Mouse (Mus musculus) cerebellum, adult 2 months (tissue): ENCODE results near the gene Ccdc13. TPM values are rescaled to one million over a fixed set of nuclear protein-coding genes. Genes with fewer than 3 reads are reported as not detected.
A peak's percentile ranks its signal among the peaks of the same experiment; 100 is the strongest.

Experiments
- DNase-seq, 2 experiments: peaks; one replicate each; pipeline ENCODE4 v3.0.0; 2021
- H3K27ac ChIP-seq: fragments of 200-500 bp; 2 replicates; pipeline ENCODE4 v1.5.1; 2012; ENCODE audit warnings: low read length, control low read depth, inconsistent platforms; ENCODE audit not compliant: insufficient read depth
- H3K27me3 ChIP-seq: fragments of 200-500 bp; 2 replicates; pipeline ENCODE4 v1.6.1; 2012; ENCODE audit warnings: inconsistent platforms, mild to moderate bottlenecking, low read length, moderate library complexity; ENCODE audit not compliant: control insufficient read depth, insufficient read depth
- H3K4me1 ChIP-seq: fragments of 200-500 bp; 2 replicates; pipeline ENCODE4 v1.6.1; 2011; ENCODE audit warnings: low read length; ENCODE audit not compliant: control insufficient read depth, insufficient read depth
- H3K4me3 ChIP-seq: fragments of 200-500 bp; replicated peaks from 2 replicates; pipeline ENCODE3; 2011; ENCODE audit warnings: mild to moderate bottlenecking, low read depth, low read length, control low read depth; ENCODE audit not compliant: insufficient read depth
- CTCF ChIP-seq: fragments of 200-500 bp; IDR thresholded peaks from 2 replicates; pipeline ENCODE4 v1.5.1; 2011; ENCODE audit warnings: low read depth, mild to moderate bottlenecking, control low read depth, low read length, moderate library complexity, borderline replicate concordance; ENCODE audit not compliant: insufficient read depth
- POLR2A ChIP-seq: fragments of 200-500 bp; IDR thresholded peaks from 2 replicates; pipeline ENCODE4 v1.6.1; 2011; ENCODE audit warnings: low read length, control low read depth, borderline replicate concordance; ENCODE audit not compliant: insufficient read depth
- WGBS: fragments of 180-500 bp; shearing (Covaris S2); methylation state at CpG from one replicate; pipeline ENCODE4 v1.1.7; 2018; 5-methylcytosine and 5-hydroxymethylcytosine counted together
- polyA plus RNA-seq: library from polyadenylated mRNA; depleted of rRNA; stranded (reverse); fragments of >200 nt; gene quantifications from 2 replicates; pipeline ENCODE4 v1.2.3, GENCODE M21; 2012; rRNA removed

The Ccdc13 gene
- 15.1 and 18.5 TPM in 2 replicates for polyA plus RNA-seq

- peak; percentile 28 to 42 for DNase-seq
- no peak within 1 kb of the TSS for H3K27ac ChIP-seq
- no peaks in the 10 kb centered on the region for H3K4me1 ChIP-seq
- H3K27me3 ChIP-seq: no peaks in the 10 kb centered on the region
- H3K4me3 ChIP-seq: peak within 1 kb of the TSS; percentile 28
- TF ChIP-seq CTCF: no peak
- TF ChIP-seq POLR2A: no peak
- 9% methylated on average over 61 of the region's 61 CpGs for WGBS
Measured at GRCm38 (mm10) chr9:121838829-121839621, at the start of gene Ccdc13. Ccdc13 (minus strand) TSS chr9:121839461.

- 74% methylated on average over 7 of the region's 7 CpGs for WGBS
- Histone ChIP-seq H3K27ac (no peak overlapping the region), H3K27me3 (no peaks in the 10 kb centered on the region), H3K4me3 (no peak overlapping the region), H3K4me1 (no peaks in the 10 kb centered on the region)
- no peak for DNase-seq
- TF ChIP-seq POLR2A: no peak
- TF ChIP-seq CTCF: no peak
Measured at GRCm38 (mm10) chr9:121882015-121882457, 42.8 kb upstream of the Ccdc13 start.

- TF ChIP-seq CTCF (no peak), POLR2A (no peak)
- H3K27me3 ChIP-seq: no peaks in the 10 kb centered on the region
- no peak for DNase-seq
- no peaks in the 10 kb centered on the region; the same call in 1 of the 2 replicates for H3K4me1 ChIP-seq
- H3K27ac ChIP-seq: no peak overlapping the region
- WGBS: 71% methylated on average over 6 of the region's 6 CpGs
- H3K4me3 ChIP-seq: no peak overlapping the region
Measured at GRCm38 (mm10) chr9:121881301-121881700, 42.0 kb upstream of the Ccdc13 start.

- H3K4me1 ChIP-seq: no peaks in the 10 kb centered on the region; the same call in 1 of the 2 replicates
- no peaks in the 10 kb centered on the region for H3K27me3 ChIP-seq
- no peak overlapping the region for H3K27ac ChIP-seq
- DNase-seq: peak; percentile 27 to 36
- TF ChIP-seq CTCF (peak; percentile 55; the same call in 1 of the 2 replicates), POLR2A (no peak)
- 14% methylated on average over 14 of the region's 14 CpGs for WGBS
- no peak overlapping the region for H3K4me3 ChIP-seq
Measured at GRCm38 (mm10) chr9:121880840-121881239, 41.6 kb upstream of the Ccdc13 start.

GRCm38 (mm10) chr9:121877052-121877740 lies 37.9 kb upstream of the Ccdc13 start:
- Histone ChIP-seq H3K4me1 (no peaks in the 10 kb centered on the region; the same call in 1 of the 2 replicates), H3K27ac (no peak overlapping the region), H3K4me3 (no peak overlapping the region), H3K27me3 (no peaks in the 10 kb centered on the region)
- 8% methylated on average over 3 of the region's 3 CpGs for WGBS
- no peak for TF ChIP-seq POLR2A
- TF ChIP-seq CTCF: peak; percentile 87
- DNase-seq: peak; percentile 59 to 60

- TF ChIP-seq CTCF: no peak
- TF ChIP-seq POLR2A: no peak
- DNase-seq: no peak
- no peak overlapping the region for H3K27ac ChIP-seq
- H3K27me3 ChIP-seq: no peaks in the 10 kb centered on the region
- H3K4me1 ChIP-seq: no peaks in the 10 kb centered on the region; the same call in 1 of the 2 replicates
- no peak overlapping the region for H3K4me3 ChIP-seq
Measured at GRCm38 (mm10) chr9:121873578-121873977, 34.3 kb upstream of the Ccdc13 start.

- WGBS: 87% methylated on average over 2 of the region's 2 CpGs
- no peaks in the 10 kb centered on the region; the same call in 1 of the 2 replicates for H3K4me1 ChIP-seq
- TF ChIP-seq CTCF (no peak), POLR2A (no peak)
- no peak overlapping the region for H3K4me3 ChIP-seq
- no peaks in the 10 kb centered on the region for H3K27me3 ChIP-seq
- no peak overlapping the region for H3K27ac ChIP-seq
- no peak for DNase-seq
Measured at GRCm38 (mm10) chr9:121872062-121872683, 32.9 kb upstream of the Ccdc13 start.
